Mouse (Mus musculus): ENCODE measurements at regions not wholly inside any gene's neighbourhood (a gene's known extent, or its start where the extent isn't known, plus 50 kb on each side); places are given as distances from the start of the nearest gene placed in this dataset.

DNA sequence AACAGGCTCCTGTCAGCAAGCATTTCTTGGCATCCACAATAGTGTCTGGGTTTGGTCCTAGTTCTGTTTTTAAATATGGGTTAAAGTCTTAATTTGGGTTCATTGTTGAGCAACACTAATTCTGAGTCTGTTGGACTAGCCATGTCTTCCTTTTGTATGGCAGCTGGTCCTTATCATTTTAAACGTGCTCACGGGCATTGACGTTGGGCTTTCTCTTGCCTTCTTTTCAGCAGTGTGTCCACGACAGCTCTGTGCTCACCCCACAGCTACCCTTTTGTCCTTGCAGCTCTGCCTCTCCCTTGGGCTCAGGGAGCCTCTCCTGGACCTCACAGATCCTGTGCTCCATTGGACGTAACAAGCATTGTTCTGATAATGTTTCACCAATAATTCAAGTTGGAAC lies 168.9 kb upstream of the Rag2 start:
- 47% methylated on average over 5 of the region's 5 CpGs for WGBS
- TF ChIP-seq POLR2A (IDR thresholded peaks at IDR 0.05; ENCODE audit: insufficient read depth, low read depth, low read length) (no peak), CTCF (IDR thresholded peaks at IDR 0.05) (no peak), EP300 (IDR thresholded peaks at IDR 0.05; ENCODE audit: insufficient read depth, low read depth, low read length) (no peak)
- H3K4me3 ChIP-seq = no peak overlapping the region
- no peak overlapping the region for H3K27ac ChIP-seq
- DNase-seq = no peak
- no peak overlapping the region for H3K9ac ChIP-seq (ENCODE audit: low read depth, low read length)
- no peaks in the 10 kb centered on the region for H3K27me3 ChIP-seq (ENCODE audit: control insufficient read depth, insufficient read depth, low read length)
- H3K4me1 ChIP-seq (ENCODE audit: control insufficient read depth, insufficient read depth, low read length) = no peaks in the 10 kb centered on the region
- no peaks in the 10 kb centered on the region for H3K36me3 ChIP-seq (ENCODE audit: control insufficient read depth, insufficient read depth, low read length)
- intact Hi-C loops (cut with DNase I) = no loop called here
- no peaks in the 10 kb centered on the region for H3K79me2 ChIP-seq (replicated peaks; ENCODE audit: control insufficient read depth, insufficient read depth, low read length)

DNA sequence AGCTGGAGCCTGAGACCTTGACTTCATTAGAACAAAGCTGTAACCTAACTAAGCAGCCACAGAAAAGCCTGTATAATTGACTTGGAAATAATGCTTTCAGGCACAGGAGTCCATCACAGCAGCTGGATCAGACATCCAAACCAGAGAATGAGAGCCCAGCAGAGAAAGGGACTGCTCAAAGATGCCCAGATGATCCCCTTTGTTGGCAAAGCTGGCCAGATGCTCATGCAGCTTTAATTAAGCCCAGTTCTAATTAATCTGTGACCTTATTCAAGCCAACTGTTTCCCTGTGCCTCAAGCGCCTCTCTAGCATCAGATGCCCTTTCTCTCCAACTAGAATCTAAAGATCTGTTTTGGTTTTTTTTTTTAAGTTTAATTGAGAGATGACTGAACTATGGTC lies 165.6 kb upstream of the Rag2 start:
- 79% methylated on average over 1 of the region's 1 CpGs for WGBS

DNA sequence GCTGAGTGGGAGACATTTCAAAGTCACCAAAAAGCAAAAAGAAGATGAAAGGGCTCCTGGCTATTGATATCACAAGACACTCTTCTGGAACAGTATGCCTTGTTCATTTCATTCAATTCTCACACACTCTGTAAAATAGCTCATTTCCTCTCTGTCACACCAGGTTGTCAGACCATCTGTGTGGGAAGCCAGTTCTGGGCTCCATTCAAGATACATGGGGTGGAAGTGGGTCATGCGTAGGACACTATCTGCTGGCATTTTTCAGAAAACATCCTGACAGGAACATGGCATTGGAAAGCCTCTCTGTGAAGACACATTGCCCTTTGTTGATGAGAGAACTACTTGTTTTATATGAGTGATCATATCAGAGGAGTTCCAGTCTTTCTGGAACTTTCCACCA lies 162.1 kb upstream of the Rag2 start:
- WGBS = 60% methylated on average over 1 of the region's 1 CpGs
- H3K9ac ChIP-seq (ENCODE audit: low read depth, low read length) = no peak overlapping the region

More for the DNA sequence above, 165.6 kb upstream of the Rag2 start:
- Histone ChIP-seq H3K27me3 (ENCODE audit: control insufficient read depth, insufficient read depth, low read length) (no peaks in the 10 kb centered on the region), H3K9ac (ENCODE audit: low read depth, low read length) (no peak overlapping the region), H3K27ac (no peak overlapping the region), H3K36me3 (ENCODE audit: control insufficient read depth, insufficient read depth, low read length) (no peaks in the 10 kb centered on the region), H3K79me2 (replicated peaks; ENCODE audit: control insufficient read depth, insufficient read depth, low read length) (no peaks in the 10 kb centered on the region), H3K4me1 (ENCODE audit: control insufficient read depth, insufficient read depth, low read length) (no peaks in the 10 kb centered on the region), H3K4me3 (no peak overlapping the region)
- intact Hi-C loops (cut with DNase I) = no loop called here
- TF ChIP-seq EP300 (IDR thresholded peaks at IDR 0.05; ENCODE audit: insufficient read depth, low read depth, low read length) (no peak), CTCF (IDR thresholded peaks at IDR 0.05) (no peak), POLR2A (IDR thresholded peaks at IDR 0.05; ENCODE audit: insufficient read depth, low read depth, low read length) (no peak)
- DNase-seq = no peak

DNA sequence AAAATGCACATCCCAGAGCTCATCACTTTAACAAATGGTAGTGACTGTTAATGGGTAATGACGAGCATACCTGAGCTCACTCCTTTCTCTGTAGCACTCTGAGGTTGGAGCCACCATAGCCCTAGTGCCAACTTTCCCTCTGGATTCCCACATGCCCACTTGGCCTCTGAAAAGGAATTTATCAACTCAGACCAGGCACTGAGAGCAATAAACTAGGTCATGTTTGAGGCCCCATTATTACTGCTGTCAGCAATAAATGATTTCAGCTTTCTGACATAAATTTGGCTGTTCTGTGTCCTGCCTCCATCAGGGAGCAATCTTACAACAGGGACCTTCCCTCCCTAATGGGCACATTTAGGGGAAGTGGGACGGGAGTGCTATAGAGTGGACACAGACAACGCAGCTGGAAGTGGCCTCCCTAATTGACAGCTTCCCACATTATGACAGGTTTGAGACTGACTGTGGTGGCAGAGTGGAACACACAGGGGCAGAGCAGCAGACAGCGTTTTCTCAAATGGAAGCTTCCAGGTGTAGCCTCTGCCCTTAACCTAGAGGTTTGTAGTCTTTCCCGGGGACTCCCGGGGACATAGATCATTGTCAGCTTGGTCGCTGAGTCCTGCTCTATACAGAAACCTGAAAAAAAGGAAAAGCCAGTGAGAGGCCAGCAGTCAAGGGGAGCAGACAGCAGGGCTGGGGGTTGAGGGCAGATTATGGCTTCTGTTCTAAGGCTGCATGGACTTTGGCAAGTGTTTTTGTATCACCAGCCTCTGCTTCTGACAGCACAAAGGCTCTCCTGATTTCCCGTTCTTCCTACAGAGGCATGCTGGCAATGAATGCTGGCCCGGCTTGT lies 160.0 kb upstream of the Rag2 start:
- 67% methylated on average over 9 of the region's 9 CpGs for WGBS
- Histone ChIP-seq H3K4me1 (ENCODE audit: control insufficient read depth, insufficient read depth, low read length) (no peaks in the 10 kb centered on the region), H3K4me3 (no peak overlapping the region), H3K27me3 (ENCODE audit: control insufficient read depth, insufficient read depth, low read length) (no peaks in the 10 kb centered on the region), H3K36me3 (ENCODE audit: control insufficient read depth, insufficient read depth, low read length) (no peaks in the 10 kb centered on the region), H3K9ac (ENCODE audit: low read depth, low read length) (no peak overlapping the region), H3K79me2 (replicated peaks; ENCODE audit: control insufficient read depth, insufficient read depth, low read length) (no peaks in the 10 kb centered on the region), H3K27ac (no peak overlapping the region)
- intact Hi-C loops (cut with DNase I) = no loop called here
- TF ChIP-seq CTCF (IDR thresholded peaks at IDR 0.05) = no peak
- TF ChIP-seq EP300 (IDR thresholded peaks at IDR 0.05; ENCODE audit: insufficient read depth, low read depth, low read length) = no peak
- TF ChIP-seq POLR2A (IDR thresholded peaks at IDR 0.05; ENCODE audit: insufficient read depth, low read depth, low read length) = no peak
- no peak for DNase-seq

More for the DNA sequence above, 162.1 kb upstream of the Rag2 start:
- no peaks in the 10 kb centered on the region for H3K79me2 ChIP-seq (replicated peaks; ENCODE audit: control insufficient read depth, insufficient read depth, low read length)
- TF ChIP-seq POLR2A (IDR thresholded peaks at IDR 0.05; ENCODE audit: insufficient read depth, low read depth, low read length) (no peak), EP300 (IDR thresholded peaks at IDR 0.05; ENCODE audit: insufficient read depth, low read depth, low read length) (no peak), CTCF (IDR thresholded peaks at IDR 0.05) (no peak)
- no peak for DNase-seq
- intact Hi-C loops (cut with DNase I) = no loop called here
- no peak overlapping the region for H3K4me3 ChIP-seq
- no peaks in the 10 kb centered on the region for H3K4me1 ChIP-seq (ENCODE audit: control insufficient read depth, insufficient read depth, low read length)
- H3K27me3 ChIP-seq (ENCODE audit: control insufficient read depth, insufficient read depth, low read length) = no peaks in the 10 kb centered on the region
- no peaks in the 10 kb centered on the region for H3K36me3 ChIP-seq (ENCODE audit: control insufficient read depth, insufficient read depth, low read length)
- no peak overlapping the region for H3K27ac ChIP-seq

DNA sequence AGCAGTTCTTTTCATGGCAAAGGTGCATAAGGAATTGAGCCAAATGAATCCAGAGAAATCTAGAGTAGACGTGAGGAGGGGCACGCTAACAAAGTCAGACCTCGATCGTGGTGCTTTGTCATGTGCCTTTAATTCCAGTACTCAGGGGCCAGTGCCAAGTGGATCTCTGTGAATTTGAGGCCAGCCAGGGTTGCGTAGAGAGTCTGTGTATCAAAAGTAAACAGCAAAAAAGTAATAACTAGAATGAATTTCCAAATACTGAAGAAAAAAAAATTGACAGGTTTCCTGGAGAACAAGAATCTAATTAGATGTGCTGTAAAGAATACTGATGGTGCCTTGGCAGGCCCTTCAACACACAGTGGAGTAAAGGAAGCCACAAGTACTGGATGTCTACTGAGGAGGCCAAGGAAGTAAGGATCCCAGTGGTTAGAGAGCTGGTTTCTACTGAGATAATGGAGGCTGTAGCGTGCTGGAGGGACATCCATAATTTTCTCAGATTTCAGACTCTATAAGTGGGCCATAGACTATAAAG lies 153.9 kb upstream of the Rag2 start:
- 73% methylated on average over 6 of the region's 6 CpGs for WGBS

More for the DNA sequence above, 153.9 kb upstream of the Rag2 start:
- DNase-seq = no peak
- no peaks in the 10 kb centered on the region for H3K36me3 ChIP-seq (ENCODE audit: control insufficient read depth, insufficient read depth, low read length)
- no peak overlapping the region for H3K27ac ChIP-seq
- H3K27me3 ChIP-seq (ENCODE audit: control insufficient read depth, insufficient read depth, low read length) = no peaks in the 10 kb centered on the region
- no peak for TF ChIP-seq POLR2A (IDR thresholded peaks at IDR 0.05; ENCODE audit: insufficient read depth, low read depth, low read length)
- TF ChIP-seq CTCF (IDR thresholded peaks at IDR 0.05) = no peak
- no peak for TF ChIP-seq EP300 (IDR thresholded peaks at IDR 0.05; ENCODE audit: insufficient read depth, low read depth, low read length)
- intact Hi-C loops (cut with DNase I) = no loop called here
- no peak overlapping the region for H3K4me3 ChIP-seq
- no peaks in the 10 kb centered on the region for H3K79me2 ChIP-seq (replicated peaks; ENCODE audit: control insufficient read depth, insufficient read depth, low read length)
- H3K9ac ChIP-seq (ENCODE audit: low read depth, low read length) = no peak overlapping the region
- H3K4me1 ChIP-seq (ENCODE audit: control insufficient read depth, insufficient read depth, low read length) = no peaks in the 10 kb centered on the region
